Mouse (Mus musculus): Measurements from ENCODE around the gene Gm6020. TPM values are rescaled to one million over a fixed set of nuclear protein-coding genes. Genes with fewer than 3 reads are reported as not detected.

Gene Gm6020
- total RNA-seq, 1 experiment from 2014 or later = not detected

GRCm38 (mm10) chr19:61227941-61228701 is 44.4 kb downstream of the Gm6020 start, which contains the start of gene Csf2ra:
TSS of gene Csf2ra (minus strand) at chr19:61228429.
- ATAC-seq (ENCODE audit: extremely low read depth, insufficient number of reproducible peaks, low FRiP score, poor library complexity, severe bottlenecking) = peak; percentile 27

Other genes starting within 250 kb of the Gm6020 start
- 63.4 and 84.0 TPM in 2 replicates for gene Zfp950, start 43.0 kb upstream of the Gm6020 start, total RNA-seq (2017)
- gene Gm7102, start 7.6 kb upstream of the Gm6020 start, total RNA-seq (2017) = not detected in 2 replicates
- gene Csf2ra, start 44.5 kb downstream of the Gm6020 start, total RNA-seq (2017) = 168 and 172 TPM in 2 replicates
- not detected in 2 replicates for gene Gm21060, start 113.2 kb downstream of the Gm6020 start, total RNA-seq (2017)